Mouse (Mus musculus) ovary, adult 18-20 months (tissue): ENCODE results near the gene Ncor2.

ENCODE experiments used
- DNase-seq: peaks from one replicate; pipeline ENCODE4 v3.0.0; 2022; ENCODE audit warnings: low spot score, mixed read lengths

Ncor2 gene

GRCm38 (mm10) chr5:125066479-125067471, 112.2 kb downstream of the Ncor2 start:
- DNase-seq, result no peak

- no peak for DNase-seq
Measured at GRCm38 (mm10) chr5:125063015-125063414, 116.0 kb downstream of the Ncor2 start.

- peak; percentile 83 for DNase-seq
Measured at GRCm38 (mm10) chr5:125058267-125058668, 120.8 kb downstream of the Ncor2 start.

- DNase-seq, result no peak
Measured at GRCm38 (mm10) chr5:125057555-125058266, 121.3 kb downstream of the Ncor2 start.

GRCm38 (mm10) chr5:125056696-125057554, 122.1 kb downstream of the Ncor2 start:
- peak; percentile 69 for DNase-seq

GRCm38 (mm10) chr5:125056331-125056695, 122.7 kb downstream of the Ncor2 start:
- DNase-seq, result peak; percentile 62

- DNase-seq, result no peak
Measured at GRCm38 (mm10) chr5:125055901-125056300, 123.1 kb downstream of the Ncor2 start.

- DNase-seq, result no peak
Measured at GRCm38 (mm10) chr5:125053661-125054060, 125.4 kb downstream of the Ncor2 start.

GRCm38 (mm10) chr5:125052603-125053488, 126.2 kb downstream of the Ncor2 start:
- DNase-seq, result peak; percentile 66

GRCm38 (mm10) chr5:125052237-125052602, 126.8 kb downstream of the Ncor2 start:
- no peak for DNase-seq

GRCm38 (mm10) chr5:125049481-125049880, 129.5 kb downstream of the Ncor2 start:
- no peak for DNase-seq

- peak; percentile 35 for DNase-seq
Measured at GRCm38 (mm10) chr5:125046436-125046835, 132.6 kb downstream of the Ncor2 start.

GRCm38 (mm10) chr5:125045202-125045601, 133.8 kb downstream of the Ncor2 start:
- no peak for DNase-seq

GRCm38 (mm10) chr5:125043448-125043847, 135.6 kb downstream of the Ncor2 start:
- DNase-seq, result no peak

GRCm38 (mm10) chr5:125041578-125041977, 137.4 kb downstream of the Ncor2 start:
- DNase-seq, result no peak

- peak; percentile 67 for DNase-seq
Measured at GRCm38 (mm10) chr5:125040128-125040584, 138.9 kb downstream of the Ncor2 start.

GRCm38 (mm10) chr5:125039377-125040027, 139.5 kb downstream of the Ncor2 start:
- DNase-seq, result no peak

GRCm38 (mm10) chr5:125036483-125036882, 142.5 kb downstream of the Ncor2 start:
- DNase-seq, result no peak

- DNase-seq, result no peak
Measured at GRCm38 (mm10) chr5:125028911-125029310, 150.1 kb downstream of the Ncor2 start.

GRCm38 (mm10) chr5:125028371-125028770, 150.6 kb downstream of the Ncor2 start:
- no peak for DNase-seq
